Mouse (Mus musculus): ENCODE data around the gene Fam198a. TPM values are rescaled to one million over a fixed set of nuclear protein-coding genes. Genes with fewer than 3 reads are reported as not detected.

Fam198a gene
- polyA plus RNA-seq, 1 experiment from 2014 or later, result 1.2 TPM

DNA sequence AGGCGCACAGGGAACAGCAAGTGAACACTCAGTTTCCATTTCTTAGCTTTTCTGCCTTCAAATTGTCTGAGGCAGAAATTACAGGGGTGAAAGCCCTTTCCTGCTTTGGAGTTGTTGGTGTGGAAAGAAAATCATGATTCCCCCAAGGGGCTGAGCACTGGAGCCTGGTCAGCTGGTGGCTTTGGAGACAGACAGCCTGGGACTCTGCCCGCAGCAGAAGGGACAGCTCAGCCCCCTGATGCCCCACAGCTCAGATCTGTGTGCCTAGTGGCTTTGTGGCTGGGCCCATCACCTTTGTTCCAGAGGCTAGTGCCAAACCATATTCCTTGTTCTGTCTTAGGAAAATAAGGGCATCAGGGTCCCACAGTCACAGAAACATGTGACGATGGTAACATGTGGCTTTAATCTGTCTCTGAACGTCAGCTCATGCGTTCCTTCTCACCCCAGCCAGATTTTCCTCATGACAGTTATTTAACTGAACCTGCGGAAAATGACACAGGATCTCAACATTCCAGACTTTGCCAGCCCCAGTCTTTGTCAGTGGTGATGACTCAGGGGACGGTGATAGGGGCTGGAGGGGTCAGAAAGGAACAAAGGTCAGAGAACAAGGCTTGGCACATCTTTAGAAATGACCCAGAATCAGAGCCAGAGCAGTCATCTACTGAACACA lies 9.3 kb downstream of the Fam198a start:
- H3K36me3 ChIP-seq, result no peaks in the 10 kb centered on the region
- no peaks in the 10 kb centered on the region for H3K27me3 ChIP-seq
- no peak overlapping the region for H3K9ac ChIP-seq
- H3K4me3 ChIP-seq, result no peak overlapping the region
- H3K27ac ChIP-seq, result no peak overlapping the region
- 47% methylated on average over 7 of the region's 7 CpGs for WGBS
- ATAC-seq (replicated peaks; ENCODE audit: insufficient number of reproducible peaks, insufficient read depth, low FRiP score, low read depth), result no peak
- H3K9me3 ChIP-seq (replicated peaks), result no peaks in the 10 kb centered on the region
- no peaks in the 10 kb centered on the region for H3K4me1 ChIP-seq (replicated peaks)
- no peak overlapping the region for H3K4me2 ChIP-seq

DNA sequence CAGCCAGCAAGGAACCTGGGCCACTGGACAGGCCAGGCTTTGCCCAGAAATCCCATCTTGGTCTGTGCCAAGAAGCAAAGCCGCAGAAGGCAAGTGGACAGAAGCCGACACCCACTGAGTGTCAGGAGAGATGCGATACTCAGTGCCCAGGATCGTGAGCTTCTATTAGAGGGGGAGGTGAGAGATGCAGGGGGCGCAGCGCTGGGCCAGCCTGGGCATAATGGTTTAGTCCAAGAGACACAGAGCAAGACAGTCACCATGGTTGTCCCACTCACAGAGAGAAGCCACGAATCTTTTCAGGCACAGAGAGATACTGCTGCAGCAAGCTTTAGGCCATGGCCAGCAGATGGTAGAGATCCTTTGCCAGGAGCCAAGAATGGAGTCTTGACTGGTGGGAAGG lies 14.2 kb downstream of the Fam198a start:
- Histone ChIP-seq H3K4me3 (no peak overlapping the region), H3K4me2 (no peak overlapping the region), H3K27me3 (no peaks in the 10 kb centered on the region), H3K27ac (no peak overlapping the region), H3K9ac (no peak overlapping the region), H3K36me3 (no peaks in the 10 kb centered on the region), H3K9me3 (replicated peaks) (no peaks in the 10 kb centered on the region), H3K4me1 (replicated peaks) (no peaks in the 10 kb centered on the region)
- ATAC-seq (replicated peaks; ENCODE audit: insufficient number of reproducible peaks, insufficient read depth, low FRiP score, low read depth), result no peak
- 87% methylated on average over 7 of the region's 7 CpGs for whole genome bisulfite sequencing

- H3K9ac ChIP-seq, result no peak overlapping the region
- WGBS, result 54% methylated on average over 5 of the region's 5 CpGs
- ATAC-seq (replicated peaks; ENCODE audit: insufficient number of reproducible peaks, insufficient read depth, low FRiP score, low read depth), result no peak
- no peak overlapping the region for H3K4me2 ChIP-seq
- H3K36me3 ChIP-seq, result no peaks in the 10 kb centered on the region
- no peak overlapping the region for H3K27ac ChIP-seq
- no peaks in the 10 kb centered on the region for H3K27me3 ChIP-seq
- no peaks in the 10 kb centered on the region for H3K4me1 ChIP-seq (replicated peaks)
- H3K9me3 ChIP-seq (replicated peaks), result no peaks in the 10 kb centered on the region
- H3K4me3 ChIP-seq, result no peak overlapping the region
These were observed 17.5 kb downstream of the Fam198a start for GRCm38 (mm10) chr9:121968258-121968657.

GRCm38 (mm10) chr9:121969841-121970381 lies 19.1 kb downstream of the Fam198a start:
- H3K36me3 ChIP-seq, result no peaks in the 10 kb centered on the region
- no peak overlapping the region for H3K27ac ChIP-seq
- H3K9me3 ChIP-seq (replicated peaks), result no peaks in the 10 kb centered on the region
- H3K27me3 ChIP-seq, result no peaks in the 10 kb centered on the region
- no peak for ATAC-seq (replicated peaks; ENCODE audit: insufficient number of reproducible peaks, insufficient read depth, low FRiP score, low read depth)
- no peak overlapping the region for H3K9ac ChIP-seq
- no peaks in the 10 kb centered on the region for H3K4me1 ChIP-seq (replicated peaks)
- 47% methylated on average over 5 of the region's 5 CpGs for WGBS
- H3K4me3 ChIP-seq, result no peak overlapping the region
- H3K4me2 ChIP-seq, result no peak overlapping the region

GRCm38 (mm10) chr9:121973207-121973606 lies 22.4 kb downstream of the Fam198a start:
- H3K36me3 ChIP-seq, result no peaks in the 10 kb centered on the region
- no peak overlapping the region for H3K9ac ChIP-seq
- H3K9me3 ChIP-seq (replicated peaks), result no peaks in the 10 kb centered on the region
- no peak for ATAC-seq (replicated peaks; ENCODE audit: insufficient number of reproducible peaks, insufficient read depth, low FRiP score, low read depth)
- no peak overlapping the region for H3K4me3 ChIP-seq
- WGBS, result 55% methylated on average over 1 of the region's 1 CpGs
- H3K27ac ChIP-seq, result no peak overlapping the region
- H3K4me1 ChIP-seq (replicated peaks), result no peaks in the 10 kb centered on the region
- H3K4me2 ChIP-seq, result no peak overlapping the region
- no peaks in the 10 kb centered on the region for H3K27me3 ChIP-seq

- Histone ChIP-seq H3K4me1 (replicated peaks) (no peaks in the 10 kb centered on the region), H3K27ac (no peak overlapping the region), H3K4me3 (no peak overlapping the region), H3K9ac (no peak overlapping the region), H3K27me3 (no peaks in the 10 kb centered on the region), H3K4me2 (no peak overlapping the region), H3K9me3 (replicated peaks) (no peaks in the 10 kb centered on the region), H3K36me3 (no peaks in the 10 kb centered on the region)
- WGBS, result 78% methylated on average over 12 of the region's 12 CpGs
- ATAC-seq (replicated peaks; ENCODE audit: insufficient number of reproducible peaks, insufficient read depth, low FRiP score, low read depth), result no peak
These were observed 23.6 kb downstream of the Fam198a start for GRCm38 (mm10) chr9:121974141-121974986.

- no peaks in the 10 kb centered on the region for H3K4me1 ChIP-seq (replicated peaks)
- no peak overlapping the region for H3K27ac ChIP-seq
- no peak overlapping the region for H3K9ac ChIP-seq
- WGBS, result 66% methylated on average over 2 of the region's 2 CpGs
- H3K4me3 ChIP-seq, result no peak overlapping the region
- no peaks in the 10 kb centered on the region for H3K27me3 ChIP-seq
- H3K4me2 ChIP-seq, result no peak overlapping the region
- no peak for ATAC-seq (replicated peaks; ENCODE audit: insufficient number of reproducible peaks, insufficient read depth, low FRiP score, low read depth)
- no peaks in the 10 kb centered on the region for H3K36me3 ChIP-seq
- no peaks in the 10 kb centered on the region for H3K9me3 ChIP-seq (replicated peaks)
These were observed 24.5 kb downstream of the Fam198a start for GRCm38 (mm10) chr9:121975321-121975720.

DNA sequence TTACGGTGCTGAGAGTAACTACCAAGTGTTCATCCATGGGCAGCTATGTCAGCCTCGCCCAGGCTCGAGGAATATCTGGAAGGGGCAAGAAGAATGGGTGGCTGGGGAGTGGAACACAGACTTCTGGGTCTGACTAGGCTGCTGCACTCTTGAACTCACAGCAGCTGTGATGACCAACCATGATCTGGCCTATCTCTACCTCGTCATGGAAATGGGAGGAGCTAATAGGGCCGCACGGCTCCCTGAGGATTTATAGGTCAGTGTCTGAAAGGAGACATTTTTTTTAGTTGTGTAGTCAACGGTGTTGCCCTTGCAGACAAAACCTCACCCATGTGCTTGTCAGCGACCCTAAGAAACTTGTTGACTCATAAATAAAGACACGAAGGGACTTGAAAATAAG lies 30.3 kb downstream of the Fam198a start:
- Histone ChIP-seq H3K27ac (no peak overlapping the region), H3K4me1 (replicated peaks) (no peaks in the 10 kb centered on the region), H3K4me2 (no peak overlapping the region), H3K27me3 (no peaks in the 10 kb centered on the region), H3K9ac (no peak overlapping the region), H3K4me3 (no peak overlapping the region), H3K9me3 (replicated peaks) (no peaks in the 10 kb centered on the region), H3K36me3 (no peaks in the 10 kb centered on the region)
- no peak for ATAC-seq (replicated peaks; ENCODE audit: insufficient number of reproducible peaks, insufficient read depth, low FRiP score, low read depth)
- 79% methylated on average over 9 of the region's 9 CpGs for WGBS

DNA sequence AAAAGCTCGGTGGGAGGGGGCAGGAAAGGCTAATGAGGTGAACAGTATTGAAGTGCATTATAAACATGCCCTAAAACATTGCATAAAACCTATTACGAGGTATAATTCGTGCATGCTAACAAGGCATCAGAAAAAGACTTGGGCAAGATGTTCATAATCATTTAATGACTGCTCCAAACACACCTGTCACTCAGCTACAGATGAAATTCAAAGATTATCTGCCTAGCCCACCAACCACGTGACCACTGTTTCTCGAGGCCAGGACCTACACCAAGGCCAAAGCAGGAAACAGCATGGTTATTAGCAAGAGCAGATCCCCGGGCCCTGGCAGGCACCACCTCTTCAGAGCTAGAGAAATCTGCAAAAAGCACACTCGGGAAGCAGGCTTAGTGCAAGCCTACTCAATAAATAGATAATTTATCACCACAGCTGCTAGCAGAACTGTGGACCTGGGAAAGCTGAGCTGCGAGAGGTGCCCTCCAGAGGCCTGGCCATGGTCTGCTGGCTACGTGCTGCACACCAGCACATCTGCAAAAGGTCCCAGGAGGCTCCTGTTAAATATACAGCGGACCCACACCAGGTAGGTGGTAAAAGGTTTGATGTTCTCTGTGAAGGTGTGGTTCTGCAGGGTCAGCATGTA lies 30.8 kb downstream of the Fam198a start:
- Histone ChIP-seq H3K9me3 (replicated peaks) (no peaks in the 10 kb centered on the region), H3K27ac (no peak overlapping the region), H3K4me1 (replicated peaks) (no peaks in the 10 kb centered on the region), H3K9ac (no peak overlapping the region), H3K36me3 (no peaks in the 10 kb centered on the region), H3K4me2 (no peak overlapping the region), H3K27me3 (no peaks in the 10 kb centered on the region), H3K4me3 (no peak overlapping the region)
- 71% methylated on average over 10 of the region's 10 CpGs for WGBS
- ATAC-seq (replicated peaks; ENCODE audit: insufficient number of reproducible peaks, insufficient read depth, low FRiP score, low read depth), result no peak

DNA sequence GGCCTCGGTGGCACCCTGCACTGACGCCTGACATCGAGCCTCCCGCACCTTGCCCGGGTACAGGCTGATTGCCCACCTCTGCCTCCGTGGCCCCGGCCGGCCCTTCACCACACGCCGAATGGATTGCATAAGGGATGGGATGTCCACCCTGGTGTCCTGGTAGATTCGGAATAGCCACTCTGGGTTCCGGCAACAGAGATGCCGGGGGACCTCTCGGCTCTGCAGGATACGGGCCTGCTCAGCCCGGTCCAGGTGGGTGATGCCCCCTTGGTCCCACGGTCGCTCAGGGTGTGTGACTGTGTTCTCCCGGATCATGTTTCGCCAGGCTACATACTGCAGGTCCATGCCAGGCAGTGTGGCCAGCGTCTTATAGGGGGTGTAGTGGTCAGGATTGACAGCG lies 31.4 kb downstream of the Fam198a start:
- Histone ChIP-seq H3K4me2 (no peak overlapping the region), H3K4me1 (replicated peaks) (no peaks in the 10 kb centered on the region), H3K4me3 (no peak overlapping the region), H3K27ac (no peak overlapping the region), H3K36me3 (no peaks in the 10 kb centered on the region), H3K9ac (no peak overlapping the region), H3K9me3 (replicated peaks) (no peaks in the 10 kb centered on the region), H3K27me3 (no peaks in the 10 kb centered on the region)
- no peak for ATAC-seq (replicated peaks; ENCODE audit: insufficient number of reproducible peaks, insufficient read depth, low FRiP score, low read depth)
- WGBS, result 97% methylated on average over 22 of the region's 22 CpGs

DNA sequence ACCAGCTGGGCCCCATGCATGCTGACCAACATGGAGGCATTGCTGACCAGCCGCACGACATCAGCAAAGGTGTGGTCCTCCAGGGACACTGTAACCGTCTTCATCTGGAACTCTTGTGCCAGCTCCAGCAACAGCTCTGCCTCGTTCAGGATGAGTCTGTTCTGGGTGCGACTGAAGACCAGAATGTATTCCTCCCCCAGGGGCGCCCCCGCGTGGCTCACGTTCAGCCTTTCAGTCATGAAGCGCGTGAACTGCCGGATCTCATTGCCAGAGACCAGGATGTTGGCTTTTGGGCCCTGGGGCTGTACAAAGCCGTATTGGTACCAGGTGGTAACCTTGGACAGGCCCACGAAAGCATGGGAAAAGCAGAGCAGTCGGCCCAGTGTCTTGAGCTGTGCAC lies 31.9 kb downstream of the Fam198a start:
- Histone ChIP-seq H3K9ac (no peak overlapping the region), H3K27me3 (no peaks in the 10 kb centered on the region), H3K4me2 (no peak overlapping the region), H3K9me3 (replicated peaks) (no peaks in the 10 kb centered on the region), H3K4me3 (no peak overlapping the region), H3K27ac (no peak overlapping the region), H3K4me1 (replicated peaks) (no peaks in the 10 kb centered on the region), H3K36me3 (no peaks in the 10 kb centered on the region)
- no peak for ATAC-seq (replicated peaks; ENCODE audit: insufficient number of reproducible peaks, insufficient read depth, low FRiP score, low read depth)
- 84% methylated on average over 15 of the region's 15 CpGs for WGBS

Measured in heart, embryonic 15.5 days (tissue).